Mouse (Mus musculus): ENCODE measurements around the gene Fam45a. TPM values are rescaled to one million over a fixed set of nuclear protein-coding genes. Genes with fewer than 3 reads are reported as not detected.

The Fam45a gene
- 35.0 and 36.7 TPM in 2 replicates for polyA plus RNA-seq (2015; fragmentation: Nextera tagmentation; extraction: Ambion mirVana)

DNA sequence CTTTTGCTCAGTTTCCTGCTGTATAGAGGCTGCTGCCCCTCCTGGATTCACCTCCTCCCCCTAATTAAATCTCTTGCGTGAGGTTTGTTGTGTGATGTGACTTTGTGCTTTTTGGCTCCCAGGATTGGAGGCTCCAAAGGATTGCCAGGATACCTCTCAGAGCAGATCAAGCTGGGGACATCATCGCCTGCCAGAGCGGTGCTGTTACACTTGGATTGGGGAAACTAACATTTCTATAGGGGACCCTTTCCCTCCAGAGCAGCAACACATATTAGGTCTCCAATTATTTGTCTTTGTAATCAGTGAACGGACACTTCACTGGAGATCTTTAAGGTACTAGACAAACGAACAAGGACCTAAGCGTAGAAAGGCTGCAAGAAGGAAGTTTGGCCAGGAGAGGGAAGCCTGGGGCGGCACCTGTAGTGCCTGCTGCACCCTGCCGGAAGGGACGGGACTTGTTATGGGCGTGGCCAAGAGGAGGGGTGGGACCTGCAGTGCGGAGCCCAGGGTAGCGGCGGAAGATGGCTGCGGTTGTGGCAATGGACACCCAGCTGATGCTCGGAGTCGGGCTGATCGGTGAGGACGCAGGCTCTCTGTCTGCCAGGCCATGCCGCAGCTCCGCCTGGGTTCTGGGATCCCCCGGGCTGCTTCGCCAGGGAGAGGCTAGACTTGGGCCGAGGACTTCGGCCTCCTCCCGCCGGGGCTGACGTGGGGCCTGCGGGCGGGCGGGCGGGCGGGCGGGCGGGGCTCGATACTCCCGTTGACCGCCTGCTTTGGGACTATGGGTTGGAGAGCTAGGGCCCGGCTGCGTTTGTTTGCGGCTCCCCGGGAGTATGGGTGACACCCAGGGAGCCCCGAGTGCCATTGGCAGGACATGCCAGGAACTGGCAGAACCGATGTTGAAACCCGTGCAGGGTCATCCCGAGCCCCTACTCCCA lies at the start of gene Fam45a:
Gene Fam45a, plus strand, starts transcription at position 488 of the 938 bp plus-strand sequence.
- no peaks in the 10 kb centered on the region for H3K9me3 ChIP-seq
- WGBS, result 1% methylated on average over 45 of the region's 45 CpGs
- peak within 1 kb of the TSS; percentile 67 for H3K4me3 ChIP-seq
- no peak within 1 kb of the TSS for H3K27ac ChIP-seq
- H3K4me2 ChIP-seq, result peak within 1 kb of the TSS; percentile 70
- peak; percentile 99 for ATAC-seq (ENCODE audit: insufficient number of reproducible peaks, insufficient read depth, low FRiP score, low TSS enrichment, low read depth)
- H3K4me1 ChIP-seq, result peaks cover 9% of the 10 kb centered on the region
- peak within 1 kb of the TSS; percentile 83 for H3K9ac ChIP-seq
- H3K27me3 ChIP-seq, result no peaks in the 10 kb centered on the region
- peaks cover 12% of the 10 kb centered on the region for H3K36me3 ChIP-seq

GRCm38 (mm10) chr19:60773366-60773765 lies 38.0 kb upstream of the Fam45a start:
- Histone ChIP-seq H3K4me2 (no peak overlapping the region), H3K9me3 (no peaks in the 10 kb centered on the region), H3K27me3 (no peaks in the 10 kb centered on the region), H3K36me3 (peaks cover 84% of the 10 kb centered on the region), H3K9ac (no peak overlapping the region), H3K4me1 (no peaks in the 10 kb centered on the region), H3K4me3 (no peak overlapping the region), H3K27ac (no peak overlapping the region)
- ATAC-seq (ENCODE audit: insufficient number of reproducible peaks, insufficient read depth, low FRiP score, low TSS enrichment, low read depth), result no peak
- 92% methylated on average over 6 of the region's 6 CpGs for WGBS

DNA sequence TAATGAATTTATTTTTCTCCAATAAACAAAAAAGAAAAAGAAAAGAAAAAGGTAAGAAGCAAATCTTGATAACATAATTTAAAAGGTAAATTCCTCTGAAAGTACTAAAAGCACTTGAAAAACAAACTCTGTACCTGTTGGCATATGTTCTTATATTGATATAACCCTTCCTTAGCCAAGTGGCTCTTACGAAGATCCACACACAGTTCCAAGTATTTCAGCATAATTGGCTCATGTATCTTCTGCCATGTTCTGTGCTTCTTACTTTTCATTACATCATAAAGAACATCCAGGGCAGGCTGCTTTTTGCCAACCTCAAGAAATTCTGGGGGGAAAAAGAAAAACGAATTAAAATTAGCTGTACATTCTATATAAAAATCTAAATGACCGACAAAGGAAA lies 29.4 kb upstream of the Fam45a start:
- 88% methylated on average over 3 of the region's 3 CpGs for WGBS
- peaks cover 38% of the 10 kb centered on the region for H3K36me3 ChIP-seq
- ATAC-seq (ENCODE audit: insufficient number of reproducible peaks, insufficient read depth, low FRiP score, low TSS enrichment, low read depth), result no peak
- H3K4me3 ChIP-seq, result no peak overlapping the region
- H3K27ac ChIP-seq, result no peak overlapping the region
- H3K4me2 ChIP-seq, result no peak overlapping the region
- no peaks in the 10 kb centered on the region for H3K27me3 ChIP-seq
- H3K9ac ChIP-seq, result no peak overlapping the region
- H3K9me3 ChIP-seq, result no peaks in the 10 kb centered on the region
- H3K4me1 ChIP-seq, result peaks cover 9% of the 10 kb centered on the region; the same call in 1 of the 2 replicates

DNA sequence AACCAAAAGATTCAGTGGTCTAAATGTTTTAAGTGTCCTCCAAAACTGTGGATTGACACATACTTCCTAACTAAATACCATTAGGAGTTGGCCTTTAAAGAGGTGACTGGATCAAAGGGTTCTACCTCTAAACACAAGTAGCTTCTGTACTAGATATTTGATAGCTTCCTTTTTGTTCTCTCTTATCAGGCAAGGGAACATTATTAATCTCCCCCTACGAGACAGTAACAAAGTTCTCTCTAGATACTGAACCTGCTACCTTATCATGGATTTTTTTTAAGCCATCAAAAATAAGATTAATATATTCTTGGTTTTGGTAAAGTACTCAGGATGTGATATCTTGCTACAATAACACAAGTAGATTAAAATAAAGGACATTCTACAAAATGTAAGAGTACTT lies 26.7 kb upstream of the Fam45a start:
- Histone ChIP-seq H3K4me1 (peaks cover 17% of the 10 kb centered on the region), H3K27ac (no peak overlapping the region), H3K36me3 (peaks cover 20% of the 10 kb centered on the region), H3K9ac (no peak overlapping the region), H3K27me3 (no peaks in the 10 kb centered on the region), H3K4me3 (no peak overlapping the region), H3K4me2 (no peak overlapping the region), H3K9me3 (no peaks in the 10 kb centered on the region)
- 54% methylated on average over 1 of the region's 1 CpGs for WGBS
- no peak for ATAC-seq (ENCODE audit: insufficient number of reproducible peaks, insufficient read depth, low FRiP score, low TSS enrichment, low read depth)

- Histone ChIP-seq H3K36me3 (no peaks in the 10 kb centered on the region), H3K4me2 (peak overlapping the region; percentile 58), H3K27ac (no peak overlapping the region), H3K4me1 (peaks cover 17% of the 10 kb centered on the region), H3K9ac (no peak overlapping the region), H3K27me3 (no peaks in the 10 kb centered on the region), H3K4me3 (no peak overlapping the region), H3K9me3 (no peaks in the 10 kb centered on the region)
- no peak for ATAC-seq (ENCODE audit: insufficient number of reproducible peaks, insufficient read depth, low FRiP score, low TSS enrichment, low read depth)
- WGBS, result 54% methylated on average over 2 of the region's 2 CpGs
Observed at GRCm38 (mm10) chr19:60787465-60788150, 23.8 kb upstream of the Fam45a start.

- Histone ChIP-seq H3K4me2 (peak overlapping the region; percentile 58), H3K4me1 (peaks cover 17% of the 10 kb centered on the region), H3K4me3 (peak overlapping the region; percentile 100), H3K27ac (no peak overlapping the region), H3K9ac (peak overlapping the region; percentile 67), H3K27me3 (no peaks in the 10 kb centered on the region), H3K9me3 (no peaks in the 10 kb centered on the region), H3K36me3 (no peaks in the 10 kb centered on the region)
- WGBS, result 40% methylated on average over 6 of the region's 6 CpGs
- ATAC-seq (ENCODE audit: insufficient number of reproducible peaks, insufficient read depth, low FRiP score, low TSS enrichment, low read depth), result no peak
Observed at GRCm38 (mm10) chr19:60788214-60788960, 23.0 kb upstream of the Fam45a start.

DNA sequence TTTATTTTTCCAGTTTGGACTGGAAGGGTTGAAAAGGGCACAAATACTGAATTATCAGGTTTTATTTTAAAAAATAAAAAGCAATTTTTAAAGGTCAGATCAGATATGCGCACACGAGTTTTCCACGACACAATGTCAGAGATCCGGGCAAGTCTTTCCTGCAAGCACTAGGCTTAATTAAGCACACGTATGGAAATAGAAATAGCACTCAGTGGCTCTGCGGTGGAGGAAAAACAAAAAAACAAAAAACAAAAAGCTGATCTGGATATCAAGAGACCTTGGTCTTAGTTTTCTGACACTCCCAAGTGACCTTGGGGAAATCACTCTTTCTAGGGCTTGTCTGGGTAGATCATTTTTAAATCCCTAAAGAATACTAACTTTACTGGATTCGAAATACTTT lies 21.9 kb upstream of the Fam45a start:
- Histone ChIP-seq H3K4me2 (peak overlapping the region; percentile 58), H3K27me3 (no peaks in the 10 kb centered on the region), H3K9ac (peak overlapping the region; percentile 100), H3K4me3 (peak overlapping the region; percentile 100), H3K27ac (peak overlapping the region; percentile 98), H3K4me1 (peaks cover 17% of the 10 kb centered on the region), H3K36me3 (no peaks in the 10 kb centered on the region), H3K9me3 (no peaks in the 10 kb centered on the region)
- no peak for ATAC-seq (ENCODE audit: insufficient number of reproducible peaks, insufficient read depth, low FRiP score, low TSS enrichment, low read depth)
- WGBS, result 2% methylated on average over 7 of the region's 7 CpGs

- H3K4me1 ChIP-seq, result peaks cover 17% of the 10 kb centered on the region
- H3K9ac ChIP-seq, result peak overlapping the region; percentile 100
- no peaks in the 10 kb centered on the region for H3K9me3 ChIP-seq
- peak overlapping the region; percentile 58 for H3K4me2 ChIP-seq
- peak overlapping the region; percentile 98 for H3K27ac ChIP-seq
- peak overlapping the region; percentile 100 for H3K4me3 ChIP-seq
- WGBS, result under 1% methylated on average over 60 of the region's 60 CpGs
- H3K36me3 ChIP-seq, result no peaks in the 10 kb centered on the region
- H3K27me3 ChIP-seq, result no peaks in the 10 kb centered on the region
- peak; percentile 59 for ATAC-seq (ENCODE audit: insufficient number of reproducible peaks, insufficient read depth, low FRiP score, low TSS enrichment, low read depth)
Observed at GRCm38 (mm10) chr19:60789919-60790506, 21.4 kb upstream of the Fam45a start.

DNA sequence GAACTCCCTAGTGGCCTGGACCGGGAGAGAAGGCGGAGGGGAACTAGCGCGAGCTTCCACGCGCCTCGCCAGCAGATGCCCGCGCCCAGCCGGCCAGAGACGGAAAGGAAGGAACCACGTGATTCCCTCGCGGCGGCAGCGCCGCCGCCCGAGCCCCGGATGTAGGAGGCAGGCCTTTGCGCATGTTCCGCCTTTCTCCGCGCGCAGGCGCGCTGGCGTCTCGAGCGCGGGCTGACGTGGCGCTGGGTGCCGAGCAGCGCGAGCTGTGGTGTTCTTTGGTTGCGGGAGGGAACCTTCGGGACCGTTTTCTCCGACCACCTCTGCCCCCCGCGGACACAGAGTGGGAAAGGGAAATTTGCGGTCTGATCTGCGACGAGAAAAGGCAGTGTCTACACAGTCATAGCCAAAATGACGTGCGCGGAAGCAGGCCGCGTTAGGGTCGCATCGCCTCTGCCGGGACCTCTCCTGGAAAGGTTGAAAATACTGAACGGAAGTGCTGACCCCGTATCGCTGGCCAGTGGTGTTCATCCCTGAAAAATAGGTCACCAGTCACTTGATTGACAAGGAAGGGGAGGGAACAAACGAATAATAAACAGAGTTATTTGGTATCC lies 20.7 kb upstream of the Fam45a start, which contains the start of gene Eif3a:
Gene Eif3a, minus strand, starts transcription at position 108 of the 611 bp plus-strand sequence.
- peak within 1 kb of the TSS; percentile 98 for H3K27ac ChIP-seq

DNA sequence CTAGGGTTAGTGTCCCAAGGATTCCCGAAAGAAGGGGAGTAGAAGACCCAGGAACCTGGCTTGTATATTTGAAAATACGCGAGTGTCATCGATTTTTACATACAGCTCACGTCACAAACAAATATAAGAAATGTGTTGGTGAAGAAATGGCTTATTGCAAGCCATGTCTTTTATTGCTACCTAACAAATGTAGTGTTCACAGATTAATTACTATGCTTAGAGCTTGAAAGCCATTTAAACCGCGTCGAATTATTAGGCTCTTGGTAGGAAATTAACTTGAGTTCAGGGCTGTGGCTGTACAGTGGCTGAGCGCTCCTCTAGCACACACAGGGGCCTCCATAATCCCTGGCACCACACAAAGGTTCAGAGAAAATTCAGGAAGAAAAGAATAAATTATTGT lies 20.2 kb upstream of the Fam45a start:
- H3K4me3 ChIP-seq, result peak overlapping the region; percentile 100
- no peaks in the 10 kb centered on the region for H3K36me3 ChIP-seq
- no peaks in the 10 kb centered on the region for H3K9me3 ChIP-seq
- H3K27me3 ChIP-seq, result no peaks in the 10 kb centered on the region
- 18% methylated on average over 9 of the region's 9 CpGs for WGBS
- ATAC-seq (ENCODE audit: insufficient number of reproducible peaks, insufficient read depth, low FRiP score, low TSS enrichment, low read depth), result no peak
- H3K9ac ChIP-seq, result peak overlapping the region; percentile 100
- H3K4me2 ChIP-seq, result peak overlapping the region; percentile 58
- peaks cover 13% of the 10 kb centered on the region for H3K4me1 ChIP-seq
- H3K27ac ChIP-seq, result peak overlapping the region; percentile 98

More for the DNA sequence above, 20.7 kb upstream of the Fam45a start, which contains the start of gene Eif3a:
- ATAC-seq (ENCODE audit: insufficient number of reproducible peaks, insufficient read depth, low FRiP score, low TSS enrichment, low read depth), result peak; percentile 92
- H3K4me2 ChIP-seq, result peak within 1 kb of the TSS; percentile 58
- no peaks in the 10 kb centered on the region for H3K36me3 ChIP-seq
- H3K4me1 ChIP-seq, result peaks cover 17% of the 10 kb centered on the region
- no peaks in the 10 kb centered on the region for H3K27me3 ChIP-seq
- peak within 1 kb of the TSS; percentile 100 for H3K4me3 ChIP-seq
- peak within 1 kb of the TSS; percentile 100 for H3K9ac ChIP-seq
- H3K9me3 ChIP-seq, result no peaks in the 10 kb centered on the region
- WGBS, result under 1% methylated on average over 57 of the region's 57 CpGs

All from embryonic facial prominence, embryonic 13.5 days (tissue).